Mouse (Mus musculus): Measurements from ENCODE around the gene Mecr.

DNA sequence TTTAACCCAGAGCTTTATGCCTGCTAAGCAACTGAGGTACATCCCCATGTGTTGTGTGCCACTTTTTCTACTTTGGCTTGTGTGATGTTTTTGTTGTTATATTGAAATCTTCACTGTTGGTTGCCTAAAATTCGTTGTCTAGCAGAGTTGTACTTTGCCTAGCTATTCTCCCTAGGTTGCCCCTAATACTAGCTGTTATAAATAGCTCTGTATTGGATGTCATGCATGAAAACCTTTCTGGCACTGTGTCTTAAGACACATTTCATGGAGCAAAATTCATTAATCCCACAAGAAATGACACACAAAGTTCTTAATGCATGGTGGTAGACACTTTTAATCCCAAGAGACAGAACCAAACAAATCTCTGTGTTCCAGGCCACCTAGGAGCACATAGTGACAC lies 36.4 kb downstream of the Mecr start:
- TF ChIP-seq CTCF (IDR thresholded peaks at IDR 0.05; ENCODE audit: borderline replicate concordance, insufficient read depth, low read length) (no peak), POLR2A (IDR thresholded peaks at IDR 0.05; ENCODE audit: low read depth, low read length) (no peak)
